ENCODE assay signal across 13 mouse cellular contexts in the genomic region with DNA sequence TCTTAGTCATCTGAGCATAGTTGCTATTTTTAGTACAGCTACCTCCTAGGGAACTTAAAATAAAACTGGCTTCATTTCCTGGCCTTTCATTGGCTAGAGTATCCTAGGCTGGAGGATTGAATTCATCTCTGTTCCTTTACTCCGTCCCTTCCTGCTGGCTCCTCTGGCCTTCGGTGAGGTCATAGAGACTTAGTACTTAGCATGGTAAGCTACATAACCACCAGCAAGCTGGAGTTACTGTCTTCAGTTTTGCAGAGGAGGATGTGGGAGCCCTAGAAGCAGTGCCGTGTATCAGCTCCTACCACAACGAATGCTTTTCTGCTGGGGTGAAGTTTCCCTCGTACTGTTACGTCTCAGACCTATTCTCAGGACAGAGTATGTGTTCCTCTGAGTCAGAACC. TPM values are rescaled to one million over a fixed set of nuclear protein-coding genes. Genes with fewer than 3 reads are reported as not detected.
A peak's percentile ranks its signal among the peaks of the same experiment; 100 is the strongest.
DNase-seq lines count a peak whose midpoint lies in the region; TF ChIP-seq lines count a peak whose summit lies in the region.
"Had no signal": no experiment of that assay in that cellular context is flagged by ENCODE, and none has a peak within 500 bp of the region (broad histone marks: within the 10 kb centered on the region; RNA-seq: fewer than 3 reads in every experiment).

No protein-coding gene starts in this region.

- H3K27ac ChIP-seq in left cerebral cortex, adult 2 months, result peak overlapping the region; percentile 84
- H3K27ac ChIP-seq in thymus, adult 2 months (ENCODE audit: control insufficient read depth, insufficient read depth, low read length), result no peak overlapping the region
- H3K27ac ChIP-seq: embryonic facial prominence, embryonic 12.5 days; liver, embryonic 14.5 days; neural tube, embryonic 13.5 days had no signal

- peaks cover 25% of the 10 kb centered on the region for H3K36me3 ChIP-seq in myocyte (ENCODE audit: control insufficient read depth, insufficient read depth)
- peaks cover 23% of the 10 kb centered on the region for H3K36me3 ChIP-seq in thymus, adult 2 months (ENCODE audit: control insufficient read depth, insufficient read depth, low read length)

- 93% methylated on average over 6 of the region's 6 CpGs for WGBS in thymus, adult 2 months

- H3K4me2 ChIP-seq in myocyte (ENCODE audit: low read depth), result peak overlapping the region; percentile 45
- H3K4me2 ChIP-seq: embryonic facial prominence, embryonic 12.5 days; neural tube, embryonic 13.5 days had no signal

- no peaks in the 10 kb centered on the region for H3K27me3 ChIP-seq in myocyte (ENCODE audit: control insufficient read depth, insufficient read depth, insufficient read length)
- H3K27me3 ChIP-seq in thymus, adult 2 months (ENCODE audit: control insufficient read depth, insufficient read depth, low read length), result no peaks in the 10 kb centered on the region
- H3K27me3 ChIP-seq: embryonic facial prominence, embryonic 12.5 days; neural tube, embryonic 13.5 days had no signal

- no peaks in the 10 kb centered on the region for H3K4me1 ChIP-seq in thymus, adult 2 months (replicated peaks; ENCODE audit: control insufficient read depth, insufficient read depth, low read length)
- H3K4me1 ChIP-seq: embryonic facial prominence, embryonic 12.5 days; neural tube, embryonic 13.5 days had no signal

- H3K79me2 ChIP-seq in myocyte (ENCODE audit: control insufficient read depth, insufficient read depth), result peaks cover 66% of the 10 kb centered on the region

- no peak overlapping the region for H3K4me3 ChIP-seq in left cerebral cortex, adult 2 months
- no peak overlapping the region for H3K4me3 ChIP-seq in myocyte
- H3K4me3 ChIP-seq in thymus, adult 2 months (ENCODE audit: control insufficient read depth, insufficient read depth, low read length), result no peak overlapping the region
- H3K4me3 ChIP-seq: embryonic facial prominence, embryonic 12.5 days; neural tube, embryonic 13.5 days had no signal

- peak; percentile 47 to 59 for DNase-seq in cerebellum, adult 18-20 months
- DNase-seq in cerebellum, adult 8-10 months, result no peak
- DNase-seq in left cerebral cortex, adult 2 months (ENCODE audit: extremely low spot score in 1 of 2, low spot score in 2 of 2), result no peak
- no peak for DNase-seq in left cerebral cortex, adult 11 months (ENCODE audit: low spot score)
- peak; percentile 53 to 68 for DNase-seq in heart, adult 18-20 months
- DNase-seq in thymus, adult 2 months, result no peak
- no peak for DNase-seq in urinary bladder, postnatal 4 days (ENCODE audit: low spot score in 2 of 2)
- DNase-seq: kidney, adult 11 months; spleen, adult 18-20 months had no signal

- no peak for TF ChIP-seq CTCF in left cerebral cortex, adult 2 months (IDR thresholded peaks at IDR 0.05)
- no peak for TF ChIP-seq CTCF in thymus, adult 2 months (IDR thresholded peaks at IDR 0.05; ENCODE audit: borderline replicate concordance, control insufficient read depth, extremely low read depth, insufficient read depth, low read length, poor library complexity)

- no peak overlapping the region for H3ac ChIP-seq in myocyte (ENCODE audit: control insufficient read depth, insufficient read length)

- no peak for TF ChIP-seq POLR2A in myocyte (IDR thresholded peaks at IDR 0.05; ENCODE audit: insufficient read length, low read depth)
- no peak for TF ChIP-seq POLR2A in thymus, adult 2 months (IDR thresholded peaks at IDR 0.05; ENCODE audit: control insufficient read depth, extremely low read depth, insufficient read depth, low read length, poor library complexity)

- intact Hi-C loops in left cerebral cortex, adult 2 months (cut with DNase I), result no loop called here

TF ChIP-seq in myocyte, 11 proteins besides CTCF, POLR2A, EP300 and RAD21:
- TF ChIP-seq MYOG (IDR thresholded peaks at IDR 0.05; ENCODE audit: control insufficient read depth in 1 of 3, insufficient read depth in 1 of 3, insufficient read length in 2 of 3, low read depth in 2 of 3) (no peak), USF1 (IDR thresholded peaks at IDR 0.05; ENCODE audit: low read depth) (no peak), MAX (IDR thresholded peaks at IDR 0.05; ENCODE audit: low read depth) (no peak), MYOD1 (IDR thresholded peaks at IDR 0.05; ENCODE audit: control insufficient read depth in 1 of 3, insufficient read length in 2 of 3, low read depth in 2 of 3) (no peak), TCF12 (IDR thresholded peaks at IDR 0.05; ENCODE audit: insufficient read depth, poor library complexity, severe bottlenecking) (no peak), E2F4 (IDR thresholded peaks at IDR 0.05; ENCODE audit: insufficient read depth) (no peak), SRF (IDR thresholded peaks at IDR 0.05; ENCODE audit: control insufficient read depth, insufficient read length, low read depth) (no peak), CEBPB (IDR thresholded peaks at IDR 0.05; ENCODE audit: insufficient read depth, poor library complexity, severe bottlenecking) (no peak), TCF3 (IDR thresholded peaks at IDR 0.05; ENCODE audit: insufficient read length, low read depth) (no peak), POLR2AphosphoS2 (IDR thresholded peaks at IDR 0.05; ENCODE audit: insufficient read length, low read depth) (no peak), REST (IDR thresholded peaks at IDR 0.05; ENCODE audit: insufficient read depth, insufficient read length) (no peak)

RNA-seq across cellular contexts. Expression of a gene that starts 6.4 kb away (rescaled TPM):
- 10 to 100 TPM; 64.4 to 68.5 TPM for total RNA-seq in left cerebral cortex, adult 2 months (2021)
- total RNA-seq in heart, adult 18-20 months (2021), result 10 to 100 TPM; 23.0 to 25.7 TPM
- polyA plus RNA-seq in myocyte (2012; fragmentation: generic; extraction: Trizol), result 33.2 TPM
- 193 and 207 TPM in 2 replicates for polyA plus RNA-seq in thymus, adult 2 months (2012; rRNA removed)

RNA-seq across cellular contexts. Expression of a gene that starts 13.9 kb away (rescaled TPM):
- total RNA-seq in left cerebral cortex, adult 2 months (2021), result 10 to 100 TPM; 29.4 to 32.8 TPM
- 10 to 100 TPM; 27.0 to 43.8 TPM for total RNA-seq in heart, adult 18-20 months (2021)
- 141 TPM for polyA plus RNA-seq in myocyte (2012; fragmentation: generic; extraction: Trizol)
- 52.4 and 54.4 TPM in 2 replicates for polyA plus RNA-seq in thymus, adult 2 months (2012; rRNA removed)

RNA-seq across cellular contexts. Expression of a gene that starts 19.1 kb away (rescaled TPM):
- 1 to 10 TPM; 3.5 to 3.7 TPM for total RNA-seq in left cerebral cortex, adult 2 months (2021)
- 1 to 10 TPM in 1 of 2 experiments, under 1 TPM in 1; 0.77 to 1.0 TPM for total RNA-seq in heart, adult 18-20 months (2021)
- 0.36 TPM for polyA plus RNA-seq in myocyte (2012; fragmentation: generic; extraction: Trizol)
- 5.0 and 5.3 TPM in 2 replicates for polyA plus RNA-seq in thymus, adult 2 months (2012; rRNA removed)

RNA-seq across cellular contexts. Expression of a gene that starts 19.4 kb away (rescaled TPM):
- 10 to 100 TPM; 38.1 to 41.0 TPM for total RNA-seq in left cerebral cortex, adult 2 months (2021)
- total RNA-seq in heart, adult 18-20 months (2021), result 10 to 100 TPM; 27.5 to 27.8 TPM
- polyA plus RNA-seq in myocyte (2012; fragmentation: generic; extraction: Trizol), result 49.0 TPM
- 75.3 and 84.9 TPM in 2 replicates for polyA plus RNA-seq in thymus, adult 2 months (2012; rRNA removed)

RNA-seq across cellular contexts. Expression of a gene that starts 21.2 kb away (rescaled TPM):
- 10 to 100 TPM; 16.8 to 17.6 TPM for total RNA-seq in left cerebral cortex, adult 2 months (2021)
- total RNA-seq in heart, adult 18-20 months (2021), result 1 to 10 TPM; 2.2 to 2.5 TPM
- 20.4 TPM for polyA plus RNA-seq in myocyte (2012; fragmentation: generic; extraction: Trizol)
- 53.2 TPM in 2 replicates for polyA plus RNA-seq in thymus, adult 2 months (2012; rRNA removed)

Comparison
In these comparisons a context has a peak if more than half of its experiments do, and no peak if none do; other contexts are left out.
1. DNase-seq: peak in cerebellum, adult 18-20 months (2 of 2) and heart, adult 18-20 months (2 of 2); none in cerebellum, adult 8-10 months (single experiment), left cerebral cortex, adult 2 months (0 of 2), left cerebral cortex, adult 11 months (single experiment), thymus, adult 2 months (single experiment) and urinary bladder, postnatal 4 days (0 of 2).